Mouse (Mus musculus) MN1 (cell line): ENCODE measurements around the gene Morc2b.
"Not testable (repeated sequence)": the region's sequence is repeated elsewhere in the genome, so short reads cannot be mapped to it uniquely, and the experiment has no call there.

Experiments used
- DNase-seq: peaks from one replicate; pipeline ENCODE4 v3.0.0-alpha.2; 2016; ENCODE audit warnings: low spot score

Gene Morc2b

GRCm38 (mm10) chr17:33139261-33139820 lies at the start of gene Morc2b:
Gene Morc2b (minus strand): TSS chr17:33139683.
- no peak for DNase-seq

GRCm38 (mm10) chr17:33168147-33168546 lies 28.7 kb upstream of the Morc2b start, which contains the start of gene Olfr55:
Gene Olfr55 (plus strand): TSS chr17:33168447.
- DNase-seq = not testable (repeated sequence)

GRCm38 (mm10) chr17:33126257-33126656 lies 13.2 kb downstream of the Morc2b start:
- no peak for DNase-seq

GRCm38 (mm10) chr17:33124546-33124945 lies 14.9 kb downstream of the Morc2b start:
- no peak for DNase-seq

GRCm38 (mm10) chr17:33097396-33097795 lies 42.1 kb downstream of the Morc2b start:
- no peak for DNase-seq

GRCm38 (mm10) chr17:33092391-33093193 lies 46.9 kb downstream of the Morc2b start:
- peak; percentile 80 for DNase-seq

- no peak for DNase-seq
Observed at GRCm38 (mm10) chr17:33091630-33092029, 47.9 kb downstream of the Morc2b start.

GRCm38 (mm10) chr17:33089220-33089949 lies 50.1 kb downstream of the Morc2b start, which contains the start of gene Zfp563:
Gene Zfp563 (plus strand): TSS chr17:33089310.
- DNase-seq = peak; percentile 96

GRCm38 (mm10) chr17:33067958-33068357 lies 71.5 kb downstream of the Morc2b start, which contains the start of gene 4921501E09Rik:
Gene 4921501E09Rik (minus strand): TSS chr17:33068058.
- no peak for DNase-seq
